Mouse (Mus musculus) kidney, embryonic 15.5 days (tissue): ENCODE measurements around the gene Cenpn. TPM values are rescaled to one million over a fixed set of nuclear protein-coding genes. Genes with fewer than 3 reads are reported as not detected.

ENCODE experiments used
- ATAC-seq: fragments of 200-750 bp; cut with Nextera tagmentation; replicated peaks from 2 replicates; pipeline ENCODE4 v1.8.0; 2017; ENCODE audit warnings: moderate TSS enrichment; ENCODE audit not compliant: low FRiP score
- H3K27ac ChIP-seq: fragments of 300-500 bp; sonication (generic); 2 replicates; pipeline ENCODE4 v1.5.1; 2015; ENCODE audit warnings: mild to moderate bottlenecking, inconsistent platforms
- H3K27me3 ChIP-seq: fragments of 300-500 bp; sonication (generic); 2 replicates; pipeline ENCODE4 v1.6.1; 2015; ENCODE audit warnings: inconsistent platforms
- H3K36me3 ChIP-seq: fragments of 300-500 bp; sonication (generic); 2 replicates; pipeline ENCODE4 v1.6.1; 2015; ENCODE audit warnings: inconsistent platforms
- H3K4me1 ChIP-seq: fragments of 300-500 bp; sonication (generic); 2 replicates; pipeline ENCODE4 v1.6.1; 2015; ENCODE audit warnings: inconsistent platforms
- H3K4me2 ChIP-seq: fragments of 300-500 bp; sonication (generic); 2 replicates; pipeline ENCODE4 v1.6.1; 2015; ENCODE audit warnings: moderate library complexity, mild to moderate bottlenecking, inconsistent platforms
- H3K4me3 ChIP-seq: fragments of 300-500 bp; sonication (generic); replicated peaks from 2 replicates; pipeline ENCODE4 v1.5.1; 2015; ENCODE audit warnings: mild to moderate bottlenecking, inconsistent platforms
- H3K9ac ChIP-seq: fragments of 300-500 bp; sonication (generic); 2 replicates; pipeline ENCODE4 v1.6.1; 2015; ENCODE audit warnings: mild to moderate bottlenecking, inconsistent platforms
- H3K9me3 ChIP-seq: fragments of 300-500 bp; sonication (generic); replicated peaks from 2 replicates; pipeline ENCODE4 v1.6.1; 2016; ENCODE audit warnings: inconsistent platforms
- WGBS: fragments of 180-500 bp; shearing (Covaris S2); methylation state at CpG from one replicate; pipeline ENCODE4 v1.1.7; 2015; ENCODE audit warnings: mixed read lengths; 5-methylcytosine and 5-hydroxymethylcytosine counted together
- polyA plus RNA-seq: library from polyadenylated mRNA; unstranded; fragments of >200 nt; fragmentation: Nextera tagmentation; extraction: Ambion mirVana; gene quantifications from 2 replicates; pipeline ENCODE4 v1.2.1, GENCODE M21; 2015

Gene Cenpn
- polyA plus RNA-seq, 1 experiment from 2014 or later, result 45.9 TPM

- peak; percentile 59 for ATAC-seq
- H3K4me3 ChIP-seq, result peak overlapping the region; percentile 98
- peaks cover 31% of the 10 kb centered on the region for H3K4me1 ChIP-seq
- WGBS, result under 1% methylated on average over 62 of the region's 62 CpGs
- H3K4me2 ChIP-seq, result peak overlapping the region; percentile 94
- H3K9ac ChIP-seq, result peak overlapping the region; percentile 88
- H3K27ac ChIP-seq, result 0 out of 2 replicates have a peak overlapping the region, but pooled peaks have one; percentile 45
- no peaks in the 10 kb centered on the region for H3K9me3 ChIP-seq
- no peaks in the 10 kb centered on the region for H3K27me3 ChIP-seq
- H3K36me3 ChIP-seq, result peaks cover 17% of the 10 kb centered on the region
These were observed 22.2 kb downstream of the Cenpn start for GRCm38 (mm10) chr8:116943555-116944384.

GRCm38 (mm10) chr8:116944385-116944696 is 22.8 kb downstream of the Cenpn start:
- Histone ChIP-seq H3K9me3 (no peaks in the 10 kb centered on the region), H3K9ac (peak overlapping the region; percentile 88), H3K36me3 (peaks cover 12% of the 10 kb centered on the region), H3K27me3 (no peaks in the 10 kb centered on the region), H3K4me1 (peaks cover 31% of the 10 kb centered on the region), H3K4me3 (peak overlapping the region; percentile 98), H3K4me2 (peak overlapping the region; percentile 94), H3K27ac (no peak overlapping the region)
- no peak for ATAC-seq
- WGBS, result 9% methylated on average over 4 of the region's 4 CpGs

GRCm38 (mm10) chr8:116945169-116945910 is 23.8 kb downstream of the Cenpn start:
- H3K27me3 ChIP-seq, result no peaks in the 10 kb centered on the region
- no peak overlapping the region for H3K27ac ChIP-seq
- H3K4me1 ChIP-seq, result peaks cover 31% of the 10 kb centered on the region
- no peaks in the 10 kb centered on the region for H3K9me3 ChIP-seq
- H3K4me2 ChIP-seq, result no peak overlapping the region
- peak overlapping the region; percentile 98; the same call in 1 of the 2 replicates for H3K4me3 ChIP-seq
- 82% methylated on average over 9 of the region's 9 CpGs for WGBS
- peaks cover 11% of the 10 kb centered on the region for H3K36me3 ChIP-seq
- no peak for ATAC-seq
- no peak overlapping the region for H3K9ac ChIP-seq

- Histone ChIP-seq H3K27me3 (no peaks in the 10 kb centered on the region), H3K9me3 (no peaks in the 10 kb centered on the region), H3K4me3 (no peak overlapping the region), H3K36me3 (peaks cover under 1% of the 10 kb centered on the region; the same call in 1 of the 2 replicates), H3K27ac (no peak overlapping the region), H3K9ac (no peak overlapping the region), H3K4me1 (peaks cover 37% of the 10 kb centered on the region), H3K4me2 (peak overlapping the region; percentile 17; the same call in 1 of the 2 replicates)
- ATAC-seq, result no peak
- WGBS, result 71% methylated on average over 21 of the region's 21 CpGs
These were observed 24.8 kb downstream of the Cenpn start for GRCm38 (mm10) chr8:116946268-116946838.

GRCm38 (mm10) chr8:116946851-116947250 is 25.3 kb downstream of the Cenpn start:
- Histone ChIP-seq H3K27ac (no peak overlapping the region), H3K4me1 (peaks cover 38% of the 10 kb centered on the region)

GRCm38 (mm10) chr8:116947589-116947988 is 26.1 kb downstream of the Cenpn start:
- no peaks in the 10 kb centered on the region for H3K9me3 ChIP-seq
- no peak overlapping the region for H3K4me2 ChIP-seq
- no peak overlapping the region for H3K4me3 ChIP-seq
- H3K36me3 ChIP-seq, result no peaks in the 10 kb centered on the region
- H3K27me3 ChIP-seq, result no peaks in the 10 kb centered on the region
- ATAC-seq, result no peak
- H3K27ac ChIP-seq, result no peak overlapping the region
- peaks cover 38% of the 10 kb centered on the region for H3K4me1 ChIP-seq
- H3K9ac ChIP-seq, result no peak overlapping the region
- WGBS, result 89% methylated on average over 7 of the region's 7 CpGs

More at GRCm38 (mm10) chr8:116946851-116947250, 25.3 kb downstream of the Cenpn start:
- WGBS, result 78% methylated on average over 6 of the region's 6 CpGs
- H3K4me3 ChIP-seq, result no peak overlapping the region
- no peak overlapping the region for H3K9ac ChIP-seq
- no peaks in the 10 kb centered on the region for H3K36me3 ChIP-seq
- no peaks in the 10 kb centered on the region for H3K9me3 ChIP-seq
- 0 out of 2 replicates have a peak overlapping the region, but pooled peaks have one; percentile 17 for H3K4me2 ChIP-seq
- no peak for ATAC-seq
- H3K27me3 ChIP-seq, result no peaks in the 10 kb centered on the region

GRCm38 (mm10) chr8:116951369-116951768 is 29.8 kb downstream of the Cenpn start:
- Histone ChIP-seq H3K4me2 (no peak overlapping the region), H3K9me3 (no peaks in the 10 kb centered on the region), H3K27ac (no peak overlapping the region), H3K4me1 (peaks cover 13% of the 10 kb centered on the region), H3K4me3 (no peak overlapping the region), H3K27me3 (no peaks in the 10 kb centered on the region), H3K36me3 (peaks cover 35% of the 10 kb centered on the region), H3K9ac (no peak overlapping the region)
- peak; percentile 29; the same call in 1 of the 2 replicates for ATAC-seq
- 59% methylated on average over 5 of the region's 5 CpGs for WGBS

GRCm38 (mm10) chr8:116951778-116952177 is 30.2 kb downstream of the Cenpn start:
- ATAC-seq, result no peak
- peaks cover 9% of the 10 kb centered on the region for H3K4me1 ChIP-seq
- no peak overlapping the region for H3K4me2 ChIP-seq
- H3K9ac ChIP-seq, result no peak overlapping the region
- no peak overlapping the region for H3K4me3 ChIP-seq
- no peak overlapping the region for H3K27ac ChIP-seq
- no peaks in the 10 kb centered on the region for H3K9me3 ChIP-seq
- no peaks in the 10 kb centered on the region for H3K27me3 ChIP-seq
- peaks cover 39% of the 10 kb centered on the region for H3K36me3 ChIP-seq
- WGBS, result 93% methylated on average over 2 of the region's 2 CpGs

- ATAC-seq, result no peak
- no peak overlapping the region for H3K9ac ChIP-seq
- H3K4me2 ChIP-seq, result no peak overlapping the region
- H3K9me3 ChIP-seq, result no peaks in the 10 kb centered on the region
- WGBS, result 89% methylated on average over 8 of the region's 8 CpGs
- peaks cover 7% of the 10 kb centered on the region for H3K4me1 ChIP-seq
- no peak overlapping the region for H3K4me3 ChIP-seq
- H3K36me3 ChIP-seq, result peaks cover 46% of the 10 kb centered on the region
- H3K27me3 ChIP-seq, result no peaks in the 10 kb centered on the region
- no peak overlapping the region for H3K27ac ChIP-seq
These were observed 30.9 kb downstream of the Cenpn start for GRCm38 (mm10) chr8:116952428-116952827.

- 95% methylated on average over 9 of the region's 9 CpGs for WGBS
- Histone ChIP-seq H3K27me3 (no peaks in the 10 kb centered on the region), H3K4me2 (no peak overlapping the region), H3K4me3 (no peak overlapping the region), H3K36me3 (peaks cover 59% of the 10 kb centered on the region), H3K9ac (no peak overlapping the region), H3K27ac (no peak overlapping the region), H3K9me3 (no peaks in the 10 kb centered on the region), H3K4me1 (peaks cover 7% of the 10 kb centered on the region)
- ATAC-seq, result no peak
These were observed 32.9 kb downstream of the Cenpn start for GRCm38 (mm10) chr8:116954415-116954814.

- no peak for ATAC-seq
- H3K27ac ChIP-seq, result no peak overlapping the region
- no peak overlapping the region for H3K4me2 ChIP-seq
- H3K4me3 ChIP-seq, result no peak overlapping the region
- 83% methylated on average over 6 of the region's 6 CpGs for WGBS
- H3K9me3 ChIP-seq, result no peaks in the 10 kb centered on the region
- H3K27me3 ChIP-seq, result no peaks in the 10 kb centered on the region
- no peaks in the 10 kb centered on the region for H3K36me3 ChIP-seq
- H3K9ac ChIP-seq, result no peak overlapping the region
- H3K4me1 ChIP-seq, result no peaks in the 10 kb centered on the region
These were observed 48.0 kb downstream of the Cenpn start for GRCm38 (mm10) chr8:116969531-116969930.

GRCm38 (mm10) chr8:116975066-116975465 is 53.5 kb downstream of the Cenpn start:
- peaks cover 26% of the 10 kb centered on the region for H3K4me1 ChIP-seq

More at GRCm38 (mm10) chr8:116975066-116975465, 53.5 kb downstream of the Cenpn start:
- no peak overlapping the region for H3K4me2 ChIP-seq
- no peaks in the 10 kb centered on the region for H3K36me3 ChIP-seq
- ATAC-seq, result no peak
- H3K27me3 ChIP-seq, result no peaks in the 10 kb centered on the region
- no peak overlapping the region; the same call in 1 of the 2 replicates for H3K27ac ChIP-seq
- H3K9me3 ChIP-seq, result no peaks in the 10 kb centered on the region
- H3K4me3 ChIP-seq, result no peak overlapping the region
- 36% methylated on average over 5 of the region's 5 CpGs for WGBS
- H3K9ac ChIP-seq, result no peak overlapping the region
